ENCODE assay signal across 8 mouse cellular contexts in the genomic region with DNA sequence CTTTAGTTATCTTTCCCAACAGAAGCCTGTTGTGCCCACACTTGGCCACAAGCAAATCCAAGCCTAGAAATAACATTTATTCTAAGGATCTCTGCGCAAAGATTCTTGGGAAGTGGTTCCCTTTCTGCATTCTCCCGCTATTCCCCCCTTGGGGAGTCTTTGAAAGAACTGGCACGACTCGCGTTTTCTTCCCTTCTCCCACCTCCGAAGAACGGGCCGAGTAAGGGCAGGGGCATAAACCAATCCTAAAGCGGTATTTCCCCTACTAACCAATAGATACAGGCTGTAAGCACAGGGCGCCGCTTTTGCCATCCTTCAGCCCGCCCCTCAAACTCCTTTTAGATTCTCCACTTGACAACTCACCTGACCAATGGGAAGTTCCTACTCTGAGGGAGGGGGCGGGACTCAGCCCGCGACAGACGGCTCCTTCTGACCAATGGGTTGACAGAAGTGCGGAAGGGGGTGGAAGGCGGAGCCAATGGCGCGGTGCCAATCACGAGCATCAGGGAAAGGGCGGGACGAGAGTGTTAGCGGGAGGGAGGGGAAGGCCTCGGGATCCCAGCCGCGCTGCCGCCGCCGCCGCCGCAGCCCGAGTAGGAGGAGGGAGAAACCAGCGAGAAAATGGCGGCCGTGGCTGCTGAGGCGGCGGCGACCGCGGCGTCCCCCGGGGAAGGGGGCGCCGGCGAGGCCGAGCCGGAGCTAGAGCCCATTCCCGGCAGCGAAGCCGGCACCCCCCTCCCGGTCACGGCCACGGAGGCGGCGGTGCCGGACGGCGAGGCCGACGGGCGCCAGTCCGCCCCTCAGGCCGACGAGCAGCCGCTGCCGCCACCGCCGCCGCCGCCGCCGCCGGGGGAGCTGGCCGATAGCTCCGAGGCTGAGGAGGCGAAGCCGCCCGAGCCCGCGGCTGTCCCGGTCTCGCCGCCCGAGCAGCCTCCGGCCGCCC. TPM values are rescaled to one million over a fixed set of nuclear protein-coding genes. Genes with fewer than 3 reads are reported as not detected.
DNase-seq lines count a peak whose midpoint lies in the region; ATAC-seq and TF ChIP-seq lines count a peak whose summit lies in the region.

A gene (plus strand): TSS at position 527 of the 943 bp plus-strand sequence.

- H3K27me3 ChIP-seq in embryonic facial prominence, embryonic 13.5 days = no peaks in the 10 kb centered on the region
- no peaks in the 10 kb centered on the region for H3K27me3 ChIP-seq in kidney, adult 2 months (replicated peaks; ENCODE audit: control insufficient read depth, insufficient read depth, low read length)
- no peaks in the 10 kb centered on the region for H3K27me3 ChIP-seq in limb, embryonic 12.5 days
- H3K27me3 ChIP-seq in midbrain, embryonic 15.5 days (replicated peaks) = no peaks in the 10 kb centered on the region
- no peaks in the 10 kb centered on the region for H3K27me3 ChIP-seq in spleen, adult 2 months (ENCODE audit: control insufficient read depth, insufficient read depth, low read length)

- H3K4me2 ChIP-seq in embryonic facial prominence, embryonic 13.5 days = peak within 1 kb of the TSS; percentile 67
- peak within 1 kb of the TSS; percentile 78 for H3K4me2 ChIP-seq in limb, embryonic 12.5 days
- peak within 1 kb of the TSS; percentile 68 for H3K4me2 ChIP-seq in midbrain, embryonic 15.5 days

- H3K9me3 ChIP-seq in embryonic facial prominence, embryonic 13.5 days = no peaks in the 10 kb centered on the region
- H3K9me3 ChIP-seq in limb, embryonic 12.5 days = no peaks in the 10 kb centered on the region
- H3K9me3 ChIP-seq in midbrain, embryonic 15.5 days = no peaks in the 10 kb centered on the region

- ATAC-seq in embryonic facial prominence, embryonic 13.5 days (ENCODE audit: insufficient number of reproducible peaks, insufficient read depth, low FRiP score, low TSS enrichment, low read depth) = peak; percentile 100
- peak; percentile 100 for ATAC-seq in limb, embryonic 12.5 days (ENCODE audit: insufficient number of reproducible peaks, insufficient read depth, low FRiP score, low TSS enrichment, low read depth)
- peak; percentile 99 for ATAC-seq in midbrain, embryonic 15.5 days (replicated peaks)

- H3K27ac ChIP-seq in embryonic facial prominence, embryonic 13.5 days = peak within 1 kb of the TSS; percentile 94
- H3K27ac ChIP-seq in kidney, adult 2 months (ENCODE audit: insufficient read depth, low read depth, low read length) = peak within 1 kb of the TSS; percentile 63
- H3K27ac ChIP-seq in limb, embryonic 12.5 days = peak within 1 kb of the TSS; percentile 97
- peak within 1 kb of the TSS; percentile 97 for H3K27ac ChIP-seq in midbrain, embryonic 15.5 days
- peak within 1 kb of the TSS; percentile 84 for H3K27ac ChIP-seq in spleen, adult 2 months (ENCODE audit: insufficient read depth, low read length)

- TF ChIP-seq CTCF in kidney, adult 2 months (conservative IDR thresholded peaks at IDR 0.05; ENCODE audit: insufficient read depth, insufficient read length, low read depth, low read length) = no peak
- peak; percentile 12; the same call in 1 of the 2 replicates for TF ChIP-seq CTCF in spleen, adult 2 months (IDR thresholded peaks at IDR 0.05; ENCODE audit: extremely low read depth, insufficient read depth, insufficient read length, insufficient replicate concordance)

- peaks cover 4% of the 10 kb centered on the region; the same call in 1 of the 2 replicates for H3K36me3 ChIP-seq in embryonic facial prominence, embryonic 13.5 days
- H3K36me3 ChIP-seq in kidney, adult 2 months (ENCODE audit: control insufficient read depth, insufficient read depth, low read length) = no peaks in the 10 kb centered on the region
- H3K36me3 ChIP-seq in limb, embryonic 12.5 days = peaks cover 14% of the 10 kb centered on the region; the same call in 1 of the 2 replicates
- H3K36me3 ChIP-seq in midbrain, embryonic 15.5 days (replicated peaks) = no peaks in the 10 kb centered on the region
- H3K36me3 ChIP-seq in spleen, adult 2 months (ENCODE audit: control insufficient read depth, insufficient read depth, low read length) = no peaks in the 10 kb centered on the region; the same call in 1 of the 2 replicates

- peak; percentile 98 for DNase-seq in 3134 (ENCODE audit: extremely low read depth, insufficient read length, low spot score)
- peak; percentile 99 for DNase-seq in adrenal gland, postnatal 36 days
- peak; percentile 99 for DNase-seq in heart, adult 18-20 months
- DNase-seq in kidney, adult 2 months = peak; percentile 99
- DNase-seq in spleen, adult 2 months (ENCODE audit: low read depth in 1 of 2, low spot score in 2 of 2) = peak; percentile 95 to 99

- peak within 1 kb of the TSS; percentile 97 for H3K9ac ChIP-seq in embryonic facial prominence, embryonic 13.5 days
- H3K9ac ChIP-seq in limb, embryonic 12.5 days (replicated peaks) = peak within 1 kb of the TSS; percentile 94
- peak within 1 kb of the TSS; percentile 76 for H3K9ac ChIP-seq in midbrain, embryonic 15.5 days

- H3K4me3 ChIP-seq in embryonic facial prominence, embryonic 13.5 days = peak within 1 kb of the TSS; percentile 87
- H3K4me3 ChIP-seq in kidney, adult 2 months (ENCODE audit: insufficient read depth, low read depth, low read length) = peak within 1 kb of the TSS; percentile 98
- peak within 1 kb of the TSS; percentile 96 for H3K4me3 ChIP-seq in limb, embryonic 12.5 days (replicated peaks)
- H3K4me3 ChIP-seq in midbrain, embryonic 15.5 days = peak within 1 kb of the TSS; percentile 95
- H3K4me3 ChIP-seq in spleen, adult 2 months (ENCODE audit: extremely low read depth, insufficient read depth, insufficient read length) = peak within 1 kb of the TSS; percentile 81

- H3K4me1 ChIP-seq in embryonic facial prominence, embryonic 13.5 days = peaks cover 7% of the 10 kb centered on the region
- peaks cover 5% of the 10 kb centered on the region; the same call in 1 of the 2 replicates for H3K4me1 ChIP-seq in kidney, adult 2 months (ENCODE audit: control insufficient read depth, insufficient read depth, low read length)
- H3K4me1 ChIP-seq in limb, embryonic 12.5 days (replicated peaks) = peaks cover 15% of the 10 kb centered on the region
- peaks cover 40% of the 10 kb centered on the region for H3K4me1 ChIP-seq in midbrain, embryonic 15.5 days
- H3K4me1 ChIP-seq in spleen, adult 2 months (ENCODE audit: control insufficient read depth, insufficient read depth, insufficient read length) = peaks cover 4% of the 10 kb centered on the region; the same call in 1 of the 2 replicates

- TF ChIP-seq POLR2A in kidney, adult 2 months (IDR thresholded peaks at IDR 0.05; ENCODE audit: low read depth, low read length) = peak; percentile 38
- TF ChIP-seq POLR2A in spleen, adult 2 months (IDR thresholded peaks at IDR 0.05; ENCODE audit: low read depth, low read length) = no peak

- WGBS in embryonic facial prominence, embryonic 13.5 days = under 1% methylated on average over 63 of the region's 87 CpGs
- 1% methylated on average over 79 of the region's 87 CpGs for WGBS in kidney, adult 2 months
- WGBS in limb, embryonic 12.5 days = under 1% methylated on average over 78 of the region's 87 CpGs
- under 1% methylated on average over 54 of the region's 87 CpGs for WGBS in midbrain, embryonic 15.5 days
- WGBS in spleen, adult 2 months = under 1% methylated on average over 73 of the region's 87 CpGs

RNA-seq across cellular contexts. Expression of the gene that starts here (rescaled TPM):
- 10 to 100 TPM; 32.4 to 37.3 TPM for total RNA-seq in adrenal gland, postnatal 36 days (2021)
- polyA plus RNA-seq in embryonic facial prominence, embryonic 13.5 days (2015; fragmentation: Nextera tagmentation; extraction: Ambion mirVana) = 30.3 and 30.4 TPM in 2 replicates
- total RNA-seq in heart, adult 18-20 months (2021) = 10 to 100 TPM; 14.9 to 16.4 TPM
- 10.8 and 12.1 TPM in 2 replicates for polyA plus RNA-seq in kidney, adult 2 months (2012; rRNA removed)
- 43.4 and 49.7 TPM in 2 replicates for polyA plus RNA-seq in limb, embryonic 12.5 days (2016; fragmentation: Nextera tagmentation; extraction: Ambion mirVana)
- 29.0 and 33.1 TPM in 2 replicates for polyA plus RNA-seq in midbrain, embryonic 15.5 days (2015; fragmentation: Nextera tagmentation; extraction: Ambion mirVana)
- 13.4 and 16.0 TPM in 2 replicates for polyA plus RNA-seq in spleen, adult 2 months (2012; rRNA removed)

Comparison
In these comparisons a context has a peak if more than half of its experiments do, and no peak if none do; other contexts are left out.
1. Peak in every context shown above with its lines: DNase-seq, ATAC-seq, H3K4me3 ChIP-seq and H3K27ac ChIP-seq.